Mouse (Mus musculus): ENCODE results near the gene Cd81. TPM values are rescaled to one million over a fixed set of nuclear protein-coding genes. Genes with fewer than 3 reads are reported as not detected.

Cd81 gene
- polyA plus RNA-seq, 1 experiment, result 380 TPM

DNA sequence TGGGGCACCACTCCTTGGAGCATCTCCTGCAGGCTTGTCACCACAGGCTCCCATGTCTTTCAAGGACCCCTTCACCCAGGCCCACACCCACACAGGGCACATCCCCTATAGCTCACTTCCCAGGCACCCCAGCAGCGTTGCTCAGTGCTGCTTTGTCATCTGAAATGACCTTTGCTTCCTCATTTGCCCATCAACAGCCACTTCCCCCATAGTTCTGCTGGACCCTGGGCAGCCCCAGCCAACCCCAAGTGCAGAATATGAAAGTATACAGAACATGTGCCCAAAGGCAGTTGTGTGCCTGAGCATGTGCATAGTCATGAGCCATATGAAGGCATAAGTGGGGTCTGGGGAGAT is 43.0 kb downstream of the Cd81 start:
- Histone ChIP-seq H3ac (ENCODE audit: control insufficient read depth, insufficient read length, low read depth) (no peak overlapping the region), H3K4me3 (ENCODE audit: insufficient read depth, poor library complexity, severe bottlenecking) (no peak overlapping the region), H3K36me3 (ENCODE audit: control insufficient read depth, insufficient read depth) (no peaks in the 10 kb centered on the region), H3K79me2 (ENCODE audit: control insufficient read depth, insufficient read depth) (no peaks in the 10 kb centered on the region), H3K27me3 (ENCODE audit: control insufficient read depth, insufficient read depth, insufficient read length) (no peaks in the 10 kb centered on the region), H3K79me3 (ENCODE audit: low read depth) (no peaks in the 10 kb centered on the region)
- TF ChIP-seq FOSL1 (IDR thresholded peaks at IDR 0.05; ENCODE audit: insufficient read depth, low read length, poor library complexity, severe bottlenecking) (no peak), USF1 (IDR thresholded peaks at IDR 0.05; ENCODE audit: low read depth) (no peak), MAX (IDR thresholded peaks at IDR 0.05) (no peak), CTCF (IDR thresholded peaks at IDR 0.05; ENCODE audit: control insufficient read depth, insufficient read depth, insufficient read length) (no peak), CEBPB (IDR thresholded peaks at IDR 0.05; ENCODE audit: low read depth) (no peak), MYOD1 (IDR thresholded peaks at IDR 0.05; ENCODE audit: control insufficient read depth, insufficient read length, low read depth) (no peak), MYOG (IDR thresholded peaks at IDR 0.05; ENCODE audit: control insufficient read depth, extremely low read depth, insufficient read length) (no peak)

DNA sequence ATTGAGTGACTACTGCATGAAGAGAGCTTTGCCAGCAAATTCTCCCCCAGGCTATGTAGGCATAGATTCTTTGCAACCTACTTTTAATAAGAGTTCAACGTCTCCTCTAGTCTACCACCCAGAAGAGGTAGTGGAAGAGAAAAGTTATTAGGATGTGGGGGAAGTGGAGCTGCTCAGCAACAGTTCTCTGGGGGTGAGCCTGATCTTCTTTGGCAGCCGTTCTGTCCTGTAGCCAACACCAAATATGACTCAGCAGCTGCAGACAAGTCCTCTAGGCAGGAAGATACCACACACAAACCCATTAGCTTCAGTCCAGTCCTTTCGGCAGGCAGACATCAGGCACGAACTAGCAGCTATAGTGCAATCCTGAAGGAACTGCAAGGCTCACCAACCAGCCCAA is 48.2 kb downstream of the Cd81 start:
- TF ChIP-seq FOSL1 (IDR thresholded peaks at IDR 0.05; ENCODE audit: insufficient read depth, low read length, poor library complexity, severe bottlenecking), result no peak
- no peak for TF ChIP-seq MYOG (IDR thresholded peaks at IDR 0.05; ENCODE audit: control insufficient read depth, extremely low read depth, insufficient read length)
- Histone ChIP-seq H3K27me3 (ENCODE audit: control insufficient read depth, insufficient read depth, insufficient read length) (peaks cover 14% of the 10 kb centered on the region), H3ac (ENCODE audit: control insufficient read depth, insufficient read length, low read depth) (no peak overlapping the region), H3K36me3 (ENCODE audit: control insufficient read depth, insufficient read depth) (no peaks in the 10 kb centered on the region), H3K79me3 (ENCODE audit: low read depth) (no peaks in the 10 kb centered on the region), H3K79me2 (ENCODE audit: control insufficient read depth, insufficient read depth) (no peaks in the 10 kb centered on the region), H3K4me3 (ENCODE audit: insufficient read depth, poor library complexity, severe bottlenecking) (no peak overlapping the region)

DNA sequence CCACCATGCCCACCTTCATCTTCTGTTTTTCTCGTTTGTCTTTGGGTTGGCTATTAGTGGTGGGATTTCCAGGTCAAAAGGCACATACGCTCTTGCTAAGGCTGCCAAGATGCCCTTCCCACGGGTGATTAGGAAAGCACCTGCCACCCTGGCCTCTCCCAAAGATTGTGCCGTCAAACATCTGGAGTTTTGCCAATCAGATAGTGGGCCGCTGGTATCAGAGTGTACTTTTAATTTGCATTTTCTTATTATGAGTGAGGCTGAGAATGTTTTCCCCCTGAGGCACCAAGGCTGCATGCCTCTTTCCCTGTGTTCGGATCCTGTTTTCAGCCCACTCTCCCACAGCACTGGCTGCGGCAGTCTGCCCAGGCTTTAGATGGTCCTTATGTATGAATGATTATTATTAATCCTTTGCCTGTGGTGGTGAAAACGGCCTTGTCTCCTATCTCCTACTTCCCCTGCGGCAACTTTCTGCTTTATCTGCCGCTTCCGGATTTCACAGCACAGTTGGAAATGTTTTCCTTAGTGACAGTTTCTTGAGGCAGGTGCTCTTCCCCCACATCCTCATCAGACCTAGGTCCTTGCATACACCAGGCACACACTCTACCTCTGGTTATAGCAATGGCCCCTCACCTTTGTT is 52.8 kb downstream of the Cd81 start:
- Histone ChIP-seq H3K79me2 (ENCODE audit: control insufficient read depth, insufficient read depth) (no peaks in the 10 kb centered on the region), H3K4me3 (ENCODE audit: insufficient read depth, poor library complexity, severe bottlenecking) (no peak overlapping the region), H3K27me3 (ENCODE audit: control insufficient read depth, insufficient read depth, insufficient read length) (peaks cover 50% of the 10 kb centered on the region), H3ac (ENCODE audit: control insufficient read depth, insufficient read length, low read depth) (no peak overlapping the region), H3K79me3 (ENCODE audit: low read depth) (no peaks in the 10 kb centered on the region), H3K36me3 (ENCODE audit: control insufficient read depth, insufficient read depth) (no peaks in the 10 kb centered on the region)
- TF ChIP-seq MAX (IDR thresholded peaks at IDR 0.05) (no peak), USF1 (IDR thresholded peaks at IDR 0.05; ENCODE audit: low read depth) (no peak), CEBPB (IDR thresholded peaks at IDR 0.05; ENCODE audit: low read depth) (no peak), MYOG (IDR thresholded peaks at IDR 0.05; ENCODE audit: control insufficient read depth, extremely low read depth, insufficient read length) (no peak), FOSL1 (IDR thresholded peaks at IDR 0.05; ENCODE audit: insufficient read depth, low read length, poor library complexity, severe bottlenecking) (no peak), CTCF (IDR thresholded peaks at IDR 0.05; ENCODE audit: control insufficient read depth, insufficient read depth, insufficient read length) (no peak), MYOD1 (IDR thresholded peaks at IDR 0.05; ENCODE audit: control insufficient read depth, insufficient read length, low read depth) (no peak)

DNA sequence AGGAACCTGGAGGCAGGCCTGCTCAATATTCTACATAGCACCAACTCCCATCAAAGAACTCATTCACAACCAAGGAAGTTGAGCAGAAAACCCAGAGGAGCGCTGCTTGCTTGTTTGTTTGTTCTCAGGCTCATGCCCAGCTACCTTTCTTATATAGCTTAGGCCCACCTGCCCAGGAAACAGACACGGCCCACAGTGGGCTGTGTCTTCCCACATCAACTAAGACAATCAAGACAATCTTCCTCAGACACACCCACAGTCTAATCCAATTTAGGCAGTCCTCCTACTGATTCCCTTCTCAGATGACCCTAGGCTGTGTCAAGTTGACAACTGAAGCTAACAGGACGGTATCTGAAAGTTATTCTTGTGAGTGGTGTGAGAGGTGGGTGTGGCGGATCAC is 53.5 kb downstream of the Cd81 start, which contains the start of gene Kcnq1:
Gene Kcnq1 (plus strand): TSS at position 301 of the 400 bp plus-strand sequence.
- no peak for TF ChIP-seq MYOD1 (IDR thresholded peaks at IDR 0.05; ENCODE audit: control insufficient read depth, insufficient read length, low read depth)
- Histone ChIP-seq H3ac (ENCODE audit: control insufficient read depth, insufficient read length, low read depth) (no peak within 1 kb of the TSS), H3K36me3 (ENCODE audit: control insufficient read depth, insufficient read depth) (no peaks in the 10 kb centered on the region), H3K79me3 (ENCODE audit: low read depth) (no peaks in the 10 kb centered on the region), H3K27me3 (ENCODE audit: control insufficient read depth, insufficient read depth, insufficient read length) (peaks cover 50% of the 10 kb centered on the region), H3K79me2 (ENCODE audit: control insufficient read depth, insufficient read depth) (no peaks in the 10 kb centered on the region), H3K4me3 (ENCODE audit: insufficient read depth, poor library complexity, severe bottlenecking) (no peak within 1 kb of the TSS)

DNA sequence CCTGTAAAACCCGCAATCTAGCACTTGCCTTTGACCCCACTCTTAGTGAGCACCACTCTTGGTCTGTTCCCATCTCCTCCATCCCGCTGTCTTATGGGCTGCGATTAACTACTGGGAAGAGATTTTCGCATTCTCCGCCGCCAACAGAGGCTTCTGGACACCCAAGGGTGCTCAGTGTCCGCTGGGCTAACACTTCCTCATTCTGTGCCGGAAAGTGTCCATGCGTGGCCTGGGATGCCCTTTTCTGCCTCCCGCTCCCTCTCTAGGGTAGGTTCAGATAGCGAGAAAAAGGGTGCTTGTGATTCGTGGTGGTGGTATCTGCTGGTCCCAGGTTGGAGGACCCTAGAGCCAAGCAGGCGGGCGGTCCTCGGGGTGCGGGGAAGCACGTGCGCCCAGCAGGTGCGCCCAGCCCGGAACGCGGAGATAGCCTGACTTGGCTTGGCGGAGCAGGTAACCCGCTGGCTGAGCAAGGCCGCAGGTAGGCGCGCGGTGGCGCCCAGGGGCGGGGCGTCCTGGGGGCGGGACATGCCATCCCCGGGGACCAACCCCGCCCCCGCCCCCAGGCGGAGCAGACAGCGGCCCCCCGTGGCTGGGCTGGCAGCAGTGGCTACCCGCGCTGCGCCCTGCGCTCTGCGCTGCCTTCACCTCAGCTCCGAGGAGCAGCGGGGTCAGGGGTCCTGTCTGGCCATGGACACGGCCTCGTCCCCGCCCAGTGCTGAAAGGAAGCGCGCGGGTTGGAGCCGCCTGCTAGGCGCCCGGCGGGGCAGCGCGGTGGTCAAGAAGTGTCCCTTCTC is 54.3 kb downstream of the Cd81 start:
- H3ac ChIP-seq (ENCODE audit: control insufficient read depth, insufficient read length, low read depth), result no peak overlapping the region

DNA sequence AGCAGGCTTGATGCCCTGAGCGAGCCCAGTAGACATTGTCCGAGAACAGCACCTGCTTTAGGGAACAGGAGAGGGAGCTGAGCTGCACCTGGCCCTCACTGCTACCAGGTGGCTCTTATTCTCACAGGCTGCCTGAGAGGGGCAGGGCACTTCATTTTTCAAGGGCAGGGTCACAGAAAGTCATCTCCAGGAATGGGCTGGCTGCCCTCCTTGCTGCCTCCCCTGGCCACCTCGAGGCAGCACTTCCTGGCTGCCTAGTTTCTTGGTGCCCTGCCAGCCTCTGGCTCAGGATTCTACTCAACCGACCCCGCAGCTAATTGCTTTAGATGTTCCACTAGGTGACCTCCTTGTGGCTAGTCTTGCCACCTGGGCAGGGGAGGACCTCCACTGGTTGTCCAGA is 55.7 kb downstream of the Cd81 start:
- Histone ChIP-seq H3K27me3 (ENCODE audit: control insufficient read depth, insufficient read depth, insufficient read length) (peaks cover 50% of the 10 kb centered on the region), H3K79me3 (ENCODE audit: low read depth) (no peaks in the 10 kb centered on the region), H3K36me3 (ENCODE audit: control insufficient read depth, insufficient read depth) (no peaks in the 10 kb centered on the region), H3K79me2 (ENCODE audit: control insufficient read depth, insufficient read depth) (no peaks in the 10 kb centered on the region), H3ac (ENCODE audit: control insufficient read depth, insufficient read length, low read depth) (no peak overlapping the region), H3K4me3 (ENCODE audit: insufficient read depth, poor library complexity, severe bottlenecking) (no peak overlapping the region)
- TF ChIP-seq MYOD1 (IDR thresholded peaks at IDR 0.05; ENCODE audit: control insufficient read depth, insufficient read length, low read depth) (no peak), MAX (IDR thresholded peaks at IDR 0.05) (no peak), CTCF (IDR thresholded peaks at IDR 0.05; ENCODE audit: control insufficient read depth, insufficient read depth, insufficient read length) (no peak), FOSL1 (IDR thresholded peaks at IDR 0.05; ENCODE audit: insufficient read depth, low read length, poor library complexity, severe bottlenecking) (no peak), USF1 (IDR thresholded peaks at IDR 0.05; ENCODE audit: low read depth) (no peak), CEBPB (IDR thresholded peaks at IDR 0.05; ENCODE audit: low read depth) (no peak), MYOG (IDR thresholded peaks at IDR 0.05; ENCODE audit: control insufficient read depth, extremely low read depth, insufficient read length) (no peak)

More for the DNA sequence above, 54.3 kb downstream of the Cd81 start:
- no peaks in the 10 kb centered on the region for H3K79me3 ChIP-seq (ENCODE audit: low read depth)
- no peak overlapping the region for H3K4me3 ChIP-seq (ENCODE audit: insufficient read depth, poor library complexity, severe bottlenecking)
- H3K79me2 ChIP-seq (ENCODE audit: control insufficient read depth, insufficient read depth), result no peaks in the 10 kb centered on the region
- peaks cover 50% of the 10 kb centered on the region for H3K27me3 ChIP-seq (ENCODE audit: control insufficient read depth, insufficient read depth, insufficient read length)
- TF ChIP-seq MAX (IDR thresholded peaks at IDR 0.05), result no peak
- TF ChIP-seq CTCF (IDR thresholded peaks at IDR 0.05; ENCODE audit: control insufficient read depth, insufficient read depth, insufficient read length), result no peak
- no peak for TF ChIP-seq MYOG (IDR thresholded peaks at IDR 0.05; ENCODE audit: control insufficient read depth, extremely low read depth, insufficient read length)
- no peak for TF ChIP-seq CEBPB (IDR thresholded peaks at IDR 0.05; ENCODE audit: low read depth)
- TF ChIP-seq MYOD1 (IDR thresholded peaks at IDR 0.05; ENCODE audit: control insufficient read depth, insufficient read length, low read depth), result no peak
- no peak for TF ChIP-seq USF1 (IDR thresholded peaks at IDR 0.05; ENCODE audit: low read depth)
- TF ChIP-seq FOSL1 (IDR thresholded peaks at IDR 0.05; ENCODE audit: insufficient read depth, low read length, poor library complexity, severe bottlenecking), result no peak
- no peaks in the 10 kb centered on the region for H3K36me3 ChIP-seq (ENCODE audit: control insufficient read depth, insufficient read depth)

Measured in C2C12 (cell line).